Mouse (Mus musculus) cerebellum, postnatal 10 days (tissue): ENCODE data around the gene Ahdc1.
A peak's percentile ranks its signal among the peaks of the same experiment; 100 is the strongest.

Experiments
- DNase-seq, 2 experiments: peaks; one replicate each; pipeline ENCODE4 v3.0.0; 2021; ENCODE audit warnings: mixed read lengths in 2 of 2

Gene Ahdc1

GRCm38 (mm10) chr4:133106691-133107090 is 95.6 kb downstream of the Ahdc1 start:
- DNase-seq = no peak

DNA sequence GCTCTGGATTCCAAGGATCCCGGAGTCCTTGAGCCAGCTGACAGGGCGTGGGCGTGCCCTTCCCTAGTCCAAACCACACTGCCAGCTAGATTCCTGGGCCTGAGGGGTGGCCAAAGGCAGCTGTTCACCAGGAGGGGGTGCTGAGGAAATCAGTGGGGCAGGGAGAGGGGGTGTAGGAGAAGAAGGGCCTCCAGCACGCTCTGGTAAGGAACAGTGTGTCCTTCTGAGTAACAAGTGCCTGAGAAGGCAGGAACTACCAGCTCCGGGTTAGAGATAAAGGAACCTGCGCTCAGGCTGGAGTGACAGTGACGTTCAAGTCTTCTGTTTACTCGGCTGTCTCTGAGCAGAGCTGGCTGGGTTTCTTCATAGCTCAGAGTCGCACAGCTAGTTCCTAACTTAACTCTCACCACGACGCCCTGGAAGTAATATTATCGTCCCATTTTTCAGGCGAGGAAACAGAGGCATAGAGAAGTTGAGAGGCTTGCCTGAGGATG is 96.8 kb downstream of the Ahdc1 start:
- peak in 1 of 2 experiments; percentile 59 for DNase-seq

DNA sequence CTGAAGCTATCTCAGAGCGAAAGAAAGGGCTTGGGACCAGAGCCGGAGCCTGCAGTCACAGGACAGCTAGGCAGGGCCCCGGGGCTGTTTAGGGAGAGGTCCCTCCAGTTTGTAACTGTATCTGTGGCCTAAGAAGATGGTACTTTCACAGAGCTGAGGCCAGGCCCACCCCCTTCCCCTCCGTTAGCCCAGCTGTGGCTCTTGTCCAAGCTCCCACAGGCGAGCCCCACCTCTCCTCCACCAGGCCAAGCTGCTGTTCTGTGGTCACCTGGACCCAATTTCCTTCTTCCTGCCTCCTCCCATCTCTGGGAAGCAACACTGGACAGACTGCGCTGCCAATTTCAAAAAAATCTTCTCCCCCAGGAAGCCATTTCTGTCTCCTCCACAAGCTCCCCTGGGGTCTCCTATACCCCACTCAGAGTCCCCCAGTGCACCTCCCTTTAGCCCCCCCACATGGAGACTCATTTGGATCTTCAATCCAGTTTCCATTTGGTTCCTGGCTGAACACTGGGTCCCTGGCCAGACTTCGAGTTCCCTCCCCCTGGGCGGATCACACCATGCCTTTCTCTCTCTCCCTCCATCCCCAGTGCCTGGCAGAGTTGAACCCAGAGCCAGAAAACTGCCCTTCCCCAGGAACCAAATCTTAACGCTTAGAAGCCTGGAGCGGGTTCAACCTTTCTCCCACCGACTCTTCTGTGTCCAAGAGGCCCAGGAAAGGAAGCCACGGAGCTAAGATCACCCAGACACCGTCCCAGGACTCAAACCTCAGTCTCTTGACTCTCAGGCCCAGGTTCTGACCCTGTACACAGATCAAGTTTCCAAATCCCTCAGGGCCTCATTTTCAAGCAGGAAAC is 97.6 kb downstream of the Ahdc1 start:
- peak in 1 of 2 experiments; percentile 45 for DNase-seq

- DNase-seq = no peak
Measured at GRCm38 (mm10) chr4:133109335-133109801, 98.3 kb downstream of the Ahdc1 start.

DNA sequence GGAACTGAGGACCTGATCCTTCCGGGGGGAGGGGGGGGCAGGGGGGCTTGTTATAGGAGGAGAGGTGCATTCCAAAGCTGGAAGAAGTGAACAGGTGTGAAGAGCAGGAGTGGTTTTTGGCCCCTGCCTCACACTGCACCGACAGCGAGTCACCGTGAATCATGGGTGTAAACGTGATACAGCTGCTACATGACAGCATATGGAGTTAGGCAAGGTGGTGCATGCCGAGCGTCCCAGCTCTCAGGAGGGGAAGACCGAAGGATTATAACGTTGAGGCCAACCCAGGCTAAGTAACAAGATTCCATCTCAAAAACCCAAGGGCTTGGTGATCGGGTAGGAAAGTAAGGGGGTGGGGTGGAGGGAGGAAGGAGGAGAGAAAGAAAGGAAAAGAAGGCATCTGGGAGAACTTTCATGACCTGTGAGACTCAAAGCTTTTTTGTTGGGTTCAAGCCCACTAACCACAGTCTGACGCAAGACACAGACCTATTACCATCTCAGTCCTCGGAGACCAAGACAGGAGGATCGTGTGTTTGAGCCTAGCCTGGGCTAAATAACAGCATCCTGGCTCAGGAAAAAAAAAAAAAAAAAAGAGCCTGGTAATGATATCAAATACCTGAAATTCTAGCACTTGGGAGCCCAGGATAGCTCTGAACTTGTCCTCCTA is 101.2 kb downstream of the Ahdc1 start:
- no peak for DNase-seq

DNA sequence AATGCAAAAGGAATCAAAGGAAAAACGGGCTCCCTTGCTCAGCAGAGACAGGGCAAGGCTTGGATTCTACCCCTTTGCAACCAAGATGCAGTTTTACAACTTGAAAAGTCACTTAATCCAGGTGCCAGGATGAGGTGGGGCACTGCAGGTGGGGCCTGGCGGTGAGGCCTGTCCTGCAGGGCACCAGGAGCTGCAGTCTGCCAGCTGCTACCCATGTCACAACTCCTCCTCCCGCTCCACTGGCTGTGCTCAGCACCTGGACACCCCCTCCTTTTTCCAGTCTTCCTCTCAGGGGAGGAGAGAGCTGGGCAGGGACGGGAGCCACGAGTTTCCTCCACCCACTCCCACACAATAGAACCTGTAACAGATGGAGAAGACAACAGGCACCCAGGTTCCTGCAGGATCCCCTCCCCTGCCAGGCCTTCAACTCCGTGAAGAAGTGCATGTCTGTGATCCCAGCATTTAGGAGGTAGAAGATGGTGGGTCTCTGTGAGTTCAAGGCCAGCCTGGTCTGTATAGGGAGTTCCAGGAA is 102.4 kb downstream of the Ahdc1 start:
- DNase-seq = no peak

- no peak for DNase-seq
Measured at GRCm38 (mm10) chr4:133114762-133115161, 103.7 kb downstream of the Ahdc1 start.

DNA sequence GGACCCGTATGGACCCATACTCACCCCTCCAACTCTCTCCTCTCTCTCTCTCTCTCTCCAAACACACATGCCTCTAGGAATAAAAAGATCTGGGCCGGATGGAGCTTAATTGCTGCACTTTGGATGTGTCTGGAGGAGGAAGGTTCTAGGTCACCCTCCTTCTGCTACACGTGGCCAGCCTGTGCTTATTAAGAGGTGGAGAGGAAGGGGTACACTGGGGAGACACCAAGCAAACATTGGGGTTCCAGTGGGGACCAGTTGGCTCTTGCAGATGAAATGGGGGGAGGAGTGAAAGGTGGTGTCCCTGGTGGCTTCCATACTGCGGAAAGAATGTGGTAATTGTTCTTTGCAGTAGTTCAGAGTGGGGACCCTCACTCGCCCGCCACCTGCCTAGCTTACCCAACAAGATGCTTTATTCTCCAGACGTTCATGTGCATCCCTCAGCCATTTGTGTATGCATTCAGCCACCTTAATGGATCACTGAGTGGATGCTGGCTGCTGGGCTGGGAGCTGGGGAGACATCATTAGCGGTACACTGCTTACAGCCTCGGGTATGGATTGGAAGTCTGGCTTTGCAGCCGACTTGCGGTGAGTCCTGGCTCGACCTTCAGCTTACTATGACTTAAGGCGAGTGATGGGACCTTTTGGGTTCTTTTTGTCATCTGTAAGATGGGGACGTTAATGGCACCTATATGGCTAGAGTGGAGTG is 104.8 kb downstream of the Ahdc1 start:
- no peak for DNase-seq

DNA sequence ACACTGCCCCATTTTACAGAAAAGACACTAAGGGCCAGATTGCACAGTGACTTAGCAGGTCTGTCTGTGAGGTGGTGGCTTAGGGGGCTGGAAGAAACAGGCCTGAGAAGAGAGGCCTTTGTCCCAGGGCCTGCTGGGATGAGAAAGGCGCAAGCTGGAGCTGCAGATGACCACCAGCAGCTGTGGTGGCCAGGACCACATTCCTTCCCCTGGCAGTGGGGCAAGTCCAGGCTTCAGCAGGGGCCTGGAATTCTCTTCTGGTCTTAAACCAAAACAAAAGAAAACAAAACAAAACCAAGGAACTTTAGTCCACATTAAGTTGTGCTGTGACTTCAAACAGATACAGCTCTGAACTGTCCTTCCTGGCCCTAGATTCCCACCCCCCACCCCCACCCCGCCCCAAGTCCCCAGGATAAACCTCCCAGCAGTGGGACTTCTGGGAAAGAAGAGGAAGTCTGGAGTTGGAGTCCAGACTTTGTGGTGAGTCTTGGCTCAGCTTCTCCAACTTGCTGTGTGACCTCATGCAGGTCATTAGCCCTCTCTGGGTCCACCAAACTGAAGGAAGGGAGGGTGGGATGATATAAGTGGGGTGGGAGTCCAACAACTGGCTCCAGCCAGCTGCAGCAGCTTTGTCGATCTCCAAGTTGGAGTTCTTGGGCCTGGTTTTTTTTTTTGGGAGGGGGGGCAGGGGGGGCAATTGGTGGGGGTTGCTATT is 105.9 kb downstream of the Ahdc1 start:
- no peak for DNase-seq

DNA sequence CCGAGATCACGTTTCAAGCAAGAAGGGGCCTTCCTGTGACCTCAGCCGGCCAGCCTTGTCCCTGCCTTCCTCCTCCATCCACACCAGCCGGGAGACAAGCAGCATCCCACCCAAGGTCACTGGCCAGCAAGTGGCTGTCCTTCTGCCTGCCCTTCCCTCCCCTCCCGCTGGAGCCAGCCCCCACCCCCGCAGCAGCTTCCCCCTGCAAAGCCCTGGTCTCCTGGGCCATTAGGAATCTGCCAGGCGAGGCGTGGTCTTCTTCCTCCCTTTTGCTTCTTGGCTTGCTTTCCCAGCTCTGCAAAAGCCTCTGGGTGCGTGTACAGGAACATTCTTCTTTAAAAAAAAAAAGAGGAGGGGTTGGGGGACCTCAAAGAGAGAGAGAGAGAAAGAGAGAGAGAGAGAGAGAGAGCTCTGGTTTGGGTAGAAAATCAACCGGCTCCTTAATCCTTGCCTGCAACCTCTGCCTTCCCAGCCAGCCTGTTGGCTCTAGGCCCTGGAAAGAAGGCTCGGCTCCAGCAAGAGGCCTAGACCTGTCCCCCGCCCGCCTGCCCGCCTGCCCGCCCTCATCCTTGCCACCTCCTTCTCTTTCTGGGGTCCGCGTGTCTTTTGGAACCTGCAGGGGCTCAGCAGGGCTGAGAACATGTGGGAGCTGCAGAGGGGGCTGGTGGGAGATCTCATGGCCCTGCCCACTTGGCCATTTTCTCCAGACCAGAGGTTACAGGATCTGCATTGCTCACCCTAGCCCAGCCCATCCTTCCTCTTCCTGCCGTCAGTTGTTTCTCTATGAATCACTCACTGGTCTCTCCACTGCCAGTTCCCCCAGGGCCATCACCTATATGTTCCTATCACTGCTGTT is 106.7 kb downstream of the Ahdc1 start:
- peak; percentile 92 to 95 for DNase-seq

DNA sequence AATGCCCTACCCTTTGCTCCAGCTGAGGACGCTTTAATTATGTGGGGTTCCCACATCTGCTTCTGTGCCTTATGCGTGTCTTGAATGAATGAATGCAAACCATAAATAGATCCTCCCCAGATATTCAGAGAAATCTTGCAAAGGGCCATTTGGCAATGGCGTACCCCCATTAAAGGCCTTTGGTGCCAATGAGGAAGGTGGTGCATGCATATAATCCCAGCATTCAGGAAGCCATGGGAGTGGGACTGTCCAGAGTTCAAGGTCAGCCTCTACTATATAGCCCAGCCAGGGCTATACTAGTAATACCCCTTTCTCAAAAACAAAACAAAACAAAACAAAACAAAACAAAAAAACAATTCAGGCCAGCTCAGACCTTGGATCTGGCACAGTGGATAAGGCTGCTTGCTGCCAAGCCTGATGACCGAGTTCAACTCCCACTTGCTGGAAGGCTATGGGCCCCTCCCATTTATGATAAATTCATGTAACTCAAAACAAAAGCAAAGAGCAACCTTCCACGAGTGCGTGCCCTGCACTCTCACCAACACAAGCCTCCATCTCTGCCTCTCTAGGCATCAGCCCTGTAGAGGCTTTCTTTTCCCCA is 107.8 kb downstream of the Ahdc1 start:
- DNase-seq = no peak

- DNase-seq = no peak
Measured at GRCm38 (mm10) chr4:133119579-133119978, 108.5 kb downstream of the Ahdc1 start.

GRCm38 (mm10) chr4:133120833-133121321 is 109.8 kb downstream of the Ahdc1 start:
- DNase-seq = peak in 1 of 2 experiments; percentile 38

GRCm38 (mm10) chr4:133121416-133121815 is 110.4 kb downstream of the Ahdc1 start:
- DNase-seq = no peak

DNA sequence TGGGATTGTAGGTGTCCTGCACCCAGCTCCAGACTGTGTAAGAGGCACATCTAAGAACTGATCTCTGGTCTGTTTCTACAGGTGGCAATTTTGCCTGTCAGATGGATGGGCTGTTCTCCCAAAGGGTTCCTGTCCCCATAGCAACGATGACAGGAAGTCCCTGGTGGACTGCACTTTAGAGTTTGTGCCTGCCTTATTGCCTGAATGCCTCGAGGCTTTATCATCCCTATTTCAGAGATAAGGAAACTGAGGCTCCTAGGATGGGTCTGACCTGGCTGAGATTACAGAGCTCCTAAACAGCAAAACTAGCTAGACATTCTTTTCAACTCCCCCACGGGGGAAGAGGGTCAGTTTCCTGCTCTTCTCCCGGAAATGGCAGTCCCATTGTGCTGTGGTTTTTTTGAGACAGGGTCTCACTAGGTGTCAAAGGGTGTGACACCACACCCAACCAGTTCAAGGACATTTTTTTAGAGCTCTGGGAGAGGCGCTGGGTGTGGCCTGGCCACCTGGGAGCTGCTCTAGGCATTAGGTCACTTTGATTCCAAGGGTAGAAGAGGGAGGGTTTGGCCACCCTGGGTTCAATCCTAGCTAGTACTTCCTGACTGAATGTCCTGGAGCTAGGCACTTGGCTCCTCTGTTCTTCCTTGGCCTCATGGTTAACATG is 111.0 kb downstream of the Ahdc1 start:
- DNase-seq = no peak

- no peak for DNase-seq
Measured at GRCm38 (mm10) chr4:133127079-133127478, 116.0 kb downstream of the Ahdc1 start.
